Mouse (Mus musculus) gastrocnemius, postnatal 10 days (tissue): ENCODE measurements around the gene Borcs8. TPM values are rescaled to one million over a fixed set of nuclear protein-coding genes. Genes with fewer than 3 reads are reported as not detected.

Source experiments
- DNase-seq: peaks from one replicate; pipeline ENCODE4 v3.0.0; 2021; ENCODE audit warnings: mixed read lengths
- total RNA-seq, 2 experiments: library from RNA; stranded (reverse); gene quantifications; 2 replicates each; pipeline ENCODE4 v1.2.3; 2021

Gene Borcs8
- total RNA-seq, 2 experiments from 2014 or later, result 17.0 to 23.9 TPM

DNA sequence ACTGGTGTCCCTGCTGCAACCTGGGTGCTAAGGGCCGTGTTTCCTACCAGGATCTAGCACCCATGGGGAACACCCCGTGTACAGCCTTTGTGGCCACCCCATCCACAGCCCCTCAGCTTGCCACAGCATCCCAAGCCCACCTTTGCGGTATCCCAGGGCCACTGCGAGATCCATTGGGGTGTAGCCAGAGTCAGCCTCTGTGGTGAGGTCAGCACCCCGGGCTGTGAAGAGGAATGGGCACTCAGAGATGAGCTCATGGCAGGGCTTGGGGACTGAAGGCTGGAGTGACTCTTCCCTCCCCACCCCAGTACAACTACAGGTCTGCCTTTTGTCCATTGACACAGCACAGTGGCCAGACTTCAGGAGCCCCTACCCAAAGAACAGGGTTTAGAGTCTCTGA is 5.2 kb upstream of the Borcs8 start:
- no peak for DNase-seq

DNA sequence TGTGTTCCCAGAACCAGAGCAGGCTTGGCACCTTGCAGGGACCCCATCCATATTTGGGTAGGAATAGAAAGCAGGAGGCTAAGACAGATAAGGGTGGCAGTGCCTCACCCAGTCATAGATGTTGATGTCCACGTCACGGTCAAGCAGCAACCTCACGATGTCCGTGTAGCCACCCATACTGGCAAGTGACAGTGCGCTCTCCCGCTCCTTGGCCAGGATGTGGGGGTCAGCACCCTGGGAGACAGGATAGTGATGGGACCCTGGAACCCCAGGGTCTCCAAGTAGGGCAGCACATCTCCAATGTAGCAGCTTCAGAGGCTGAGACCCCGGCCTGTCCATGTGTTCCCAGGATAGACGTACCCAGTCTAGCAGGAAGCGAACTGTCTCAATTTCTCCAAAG is 4.4 kb upstream of the Borcs8 start:
- no peak for DNase-seq

DNA sequence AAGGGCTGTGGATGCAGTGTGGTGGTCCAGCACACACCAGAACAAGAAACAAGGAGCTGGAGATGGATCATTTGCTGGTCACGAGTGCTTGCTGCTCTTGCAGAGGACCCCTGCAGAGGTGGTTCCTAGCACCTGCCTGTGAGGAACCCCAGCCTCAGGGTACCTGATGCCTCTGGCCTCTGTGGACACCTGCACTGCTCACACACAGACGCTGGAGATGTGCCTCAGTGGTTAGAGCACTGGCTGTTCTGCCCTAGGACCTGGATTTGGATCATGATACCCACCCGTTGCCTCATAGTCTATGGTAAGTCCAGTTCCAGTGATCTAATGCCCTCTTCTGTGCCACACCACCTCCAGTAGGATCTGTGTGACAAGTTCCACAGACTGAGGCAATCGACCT is 2.7 kb upstream of the Borcs8 start:
- DNase-seq, result no peak

DNA sequence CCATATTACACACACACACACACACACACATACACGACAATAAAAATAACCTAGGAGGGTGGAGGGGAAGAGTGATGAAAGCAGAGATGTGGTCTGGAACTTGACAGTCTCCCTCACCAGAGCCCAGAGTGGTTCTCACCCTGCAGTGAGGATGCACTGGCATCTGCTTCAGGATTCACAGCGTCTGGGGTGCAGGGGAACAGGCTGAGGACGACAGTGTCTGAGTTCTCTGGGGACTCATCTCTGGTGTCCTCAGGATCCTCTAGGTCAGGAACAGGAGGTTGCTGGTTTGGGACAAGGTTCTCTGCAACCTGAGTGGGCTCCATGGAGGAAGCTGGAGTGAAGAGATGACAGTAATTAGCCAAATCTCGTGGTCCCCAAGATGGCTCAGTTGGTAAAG is 1.4 kb upstream of the Borcs8 start:
- DNase-seq, result no peak

DNA sequence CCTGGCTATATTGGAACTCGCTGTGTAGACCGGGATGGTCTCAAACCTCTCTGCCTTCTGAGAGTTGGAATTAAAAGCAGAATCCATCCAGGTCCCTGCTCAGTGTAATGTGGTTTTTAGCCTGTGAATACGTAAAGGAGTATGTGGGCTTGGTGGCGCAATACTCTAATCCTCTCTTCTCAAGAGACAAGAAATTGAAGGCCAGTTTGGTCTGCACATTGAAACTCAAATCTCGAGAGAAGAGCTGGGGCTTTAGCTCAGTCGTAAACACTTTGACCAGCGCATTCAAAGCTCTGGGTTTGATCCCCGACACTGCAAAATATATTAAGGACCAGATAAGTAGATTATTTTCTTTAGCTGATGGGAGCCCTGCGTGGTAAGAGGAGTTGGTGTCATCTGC is 682 bp downstream of the Borcs8 start:
- DNase-seq, result no peak

GRCm38 (mm10) chr8:70147678-70148607 is 8.6 kb downstream of the Borcs8 start:
- no peak for DNase-seq

GRCm38 (mm10) chr8:70150158-70150557 is 10.9 kb downstream of the Borcs8 start:
- DNase-seq, result peak; percentile 15

- peak; percentile 64 for DNase-seq
Measured at GRCm38 (mm10) chr8:70152537-70153257, 13.4 kb downstream of the Borcs8 start.

DNA sequence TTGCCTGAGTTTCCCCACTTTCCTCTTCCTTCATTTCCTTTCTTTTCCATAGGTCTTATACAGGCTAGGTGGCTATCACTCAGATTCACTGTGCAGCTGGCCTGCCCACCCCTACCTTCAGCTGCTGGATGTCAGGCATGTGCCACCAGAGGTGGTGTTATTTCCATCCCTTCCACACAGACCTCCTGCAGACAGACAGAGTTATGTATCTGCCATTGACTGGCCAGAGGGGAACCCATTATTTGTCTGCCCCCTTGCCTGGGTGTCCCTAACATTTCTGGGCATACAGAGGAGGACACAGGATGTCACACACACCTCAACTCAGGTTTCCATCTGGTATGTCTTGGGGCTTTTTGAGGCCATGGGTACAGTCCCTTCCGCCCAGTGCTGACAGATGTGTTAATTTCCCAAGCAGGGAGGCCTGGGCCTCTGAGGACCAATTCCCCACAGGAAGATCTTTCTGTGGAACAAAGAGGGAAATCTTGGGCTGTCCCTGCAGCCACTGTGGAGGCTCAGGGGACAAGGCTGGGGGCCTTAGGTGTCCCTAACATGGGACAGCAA is 18.0 kb downstream of the Borcs8 start:
- DNase-seq, result no peak

- peak; percentile 76 for DNase-seq
Measured at GRCm38 (mm10) chr8:70158069-70158853, 19.0 kb downstream of the Borcs8 start.

DNA sequence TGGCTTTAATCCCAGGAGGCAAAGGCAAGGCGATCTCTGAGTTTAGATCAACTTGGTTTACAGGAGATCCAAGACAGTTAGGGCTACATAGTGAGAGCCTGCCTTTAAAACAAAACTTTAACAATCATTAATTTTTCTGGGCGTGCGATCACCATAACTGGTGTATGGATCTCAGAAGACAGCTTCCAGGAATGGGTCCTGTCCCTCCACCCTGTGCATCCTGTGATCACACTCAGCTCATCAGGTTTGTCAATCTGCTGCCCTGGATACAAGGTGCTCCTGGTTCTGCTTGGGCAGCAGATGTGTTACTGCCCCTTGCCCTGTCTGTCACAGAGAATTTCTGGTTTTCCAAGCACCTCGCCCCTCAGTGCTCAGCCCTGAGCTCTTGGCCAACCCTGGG is 19.9 kb downstream of the Borcs8 start:
- DNase-seq, result no peak

DNA sequence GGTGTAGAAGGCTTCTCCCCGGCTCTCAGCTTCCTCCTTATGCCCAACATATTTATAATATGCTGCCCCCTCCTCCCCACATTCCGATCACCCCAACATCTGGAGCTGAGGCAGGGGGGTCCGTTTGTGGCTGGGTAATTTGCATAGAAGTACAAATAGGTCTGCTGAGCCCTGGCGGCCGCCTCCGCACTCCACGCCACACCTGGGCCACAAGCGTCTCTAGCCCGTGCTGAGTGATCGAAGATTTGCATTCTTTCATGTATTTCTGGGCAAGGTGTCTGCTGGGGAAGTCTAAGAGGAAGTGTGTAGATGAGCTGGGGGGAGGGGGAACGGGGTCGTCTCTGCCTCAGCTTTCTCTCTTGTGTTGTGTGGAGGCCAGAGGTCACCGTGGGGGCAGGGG is 20.7 kb downstream of the Borcs8 start:
- DNase-seq, result no peak

DNA sequence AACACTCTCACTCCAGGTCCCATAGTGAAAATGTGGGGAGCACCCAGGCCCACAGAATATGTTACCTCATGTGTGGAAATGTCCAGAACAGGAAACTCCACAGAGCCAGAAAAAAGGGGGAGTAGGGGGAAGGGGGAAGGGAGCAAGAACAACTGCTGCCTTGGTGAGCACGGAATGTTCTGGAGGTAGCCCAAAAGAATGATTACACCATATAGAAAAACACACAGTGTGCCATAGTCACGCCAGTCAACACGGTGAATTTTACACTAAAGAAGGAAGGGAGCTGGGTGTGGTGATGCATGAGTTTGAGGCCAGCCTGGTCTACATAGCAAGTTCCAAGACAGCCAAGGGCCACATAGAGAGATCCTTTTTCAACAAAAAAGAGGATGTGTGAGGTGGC is 24.0 kb downstream of the Borcs8 start:
- DNase-seq, result no peak

DNA sequence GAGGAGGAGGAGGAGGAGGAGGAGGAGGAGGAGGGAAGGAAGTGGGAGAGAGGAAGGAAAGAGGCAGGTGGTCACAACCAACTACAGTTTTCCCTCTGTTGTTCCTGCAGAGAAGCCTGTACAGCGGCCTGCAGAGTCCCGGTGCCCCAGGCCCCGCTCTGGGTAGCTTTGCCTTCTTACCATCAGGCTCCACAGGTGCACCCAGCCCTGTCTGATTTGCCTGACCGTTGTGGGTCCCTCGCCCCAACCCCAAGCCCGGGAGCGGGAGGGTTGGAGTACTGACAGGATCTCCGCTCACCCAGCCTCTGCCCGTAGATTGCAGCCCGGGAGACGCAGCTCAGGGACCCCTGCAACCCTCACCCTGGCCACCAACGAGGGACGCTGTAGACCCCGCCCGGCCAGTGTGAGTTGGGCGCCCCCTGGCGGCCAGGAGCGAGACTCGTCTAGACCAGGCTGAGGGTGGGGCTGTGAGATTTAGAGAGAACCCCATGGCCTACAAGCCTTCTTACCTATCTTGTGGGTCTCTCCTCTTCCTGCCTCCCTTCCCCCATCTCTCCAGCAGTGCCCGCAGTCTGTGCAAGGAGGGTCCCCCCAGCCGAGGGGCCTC is 27.3 kb downstream of the Borcs8 start:
- DNase-seq, result peak; percentile 83

DNA sequence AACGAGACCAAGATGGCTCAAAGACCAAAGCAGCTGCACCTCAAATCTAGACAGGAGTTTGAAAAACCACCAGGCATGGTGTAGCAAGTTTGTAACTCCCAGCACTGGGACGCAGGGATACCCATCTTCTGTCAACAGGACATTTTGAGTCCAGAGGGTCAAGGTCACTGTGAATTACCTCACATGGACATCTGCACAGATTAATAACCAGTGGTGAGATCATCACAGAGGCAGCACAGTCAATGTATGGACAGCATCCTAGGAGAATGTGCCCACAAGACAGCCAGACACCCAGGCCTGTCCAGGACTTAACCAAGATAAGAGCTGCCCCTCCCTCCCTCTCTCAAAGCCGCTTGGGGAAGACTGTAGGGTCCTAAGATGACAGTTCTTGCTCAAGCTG is 30.8 kb downstream of the Borcs8 start:
- no peak for DNase-seq

DNA sequence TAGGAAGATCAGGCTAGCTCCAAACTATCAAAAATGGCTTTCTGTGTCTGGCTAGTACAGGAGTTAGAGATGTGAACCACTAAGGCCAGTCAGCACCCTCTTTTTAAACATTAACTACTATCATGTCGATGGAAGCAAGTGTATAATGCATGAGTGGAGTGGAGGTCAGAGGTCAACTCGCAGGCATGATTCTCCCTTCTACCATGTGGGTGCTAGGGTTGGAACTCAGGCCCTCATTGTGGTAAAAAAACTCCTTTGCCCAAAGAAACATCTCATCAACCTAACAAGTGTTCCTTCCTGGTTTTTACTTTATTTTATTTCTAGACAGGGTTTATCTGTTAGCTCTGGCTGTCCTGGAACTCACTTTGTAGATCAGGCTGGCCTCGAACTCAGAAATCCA is 31.4 kb downstream of the Borcs8 start:
- DNase-seq, result no peak

DNA sequence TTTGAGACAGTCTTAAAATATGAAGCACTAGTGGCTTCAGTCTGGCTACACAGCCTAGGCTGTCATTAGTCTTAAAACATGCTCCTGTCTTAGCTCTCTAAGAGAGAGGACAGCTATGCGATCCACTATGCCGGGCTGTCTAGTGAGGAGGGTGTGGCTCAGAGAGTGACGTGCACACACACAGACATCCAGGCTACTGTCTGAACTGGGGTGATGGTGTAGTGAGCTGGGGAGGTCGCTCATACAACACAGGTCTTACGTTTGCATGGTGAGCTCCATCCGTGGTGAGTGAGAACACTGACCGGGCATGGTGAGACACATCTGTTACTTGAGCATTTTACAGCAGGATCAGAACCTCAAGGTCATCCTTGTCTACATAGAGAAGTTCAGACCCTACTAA is 31.9 kb downstream of the Borcs8 start:
- no peak for DNase-seq

- peak; percentile 84 for DNase-seq
Measured at GRCm38 (mm10) chr8:70172043-70172681, 32.9 kb downstream of the Borcs8 start, which contains the start of gene Tmem161a. Tmem161a (plus strand) TSS chr8:70172356.

- DNase-seq, result no peak
Measured at GRCm38 (mm10) chr8:70173320-70173719, 34.0 kb downstream of the Borcs8 start.

DNA sequence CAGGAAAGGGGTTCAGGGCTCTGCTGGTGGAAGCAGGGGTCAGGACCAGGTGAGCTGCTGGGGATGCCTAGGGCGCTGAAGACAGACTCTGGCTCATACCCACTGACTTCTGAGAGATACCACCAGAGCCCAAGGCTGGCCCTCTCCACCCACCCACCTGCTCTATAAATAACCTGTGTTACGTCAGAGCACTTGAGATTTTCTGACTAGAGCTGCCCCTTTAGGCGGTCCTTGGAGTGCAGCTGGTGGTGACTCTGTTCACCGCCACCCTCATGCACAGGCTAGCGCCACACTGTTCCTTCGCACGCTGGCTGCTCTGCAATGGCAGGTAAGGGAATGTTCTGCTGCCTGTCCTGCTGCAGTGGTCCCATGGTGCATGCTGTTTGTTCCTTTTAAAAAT is 34.8 kb downstream of the Borcs8 start:
- no peak for DNase-seq

GRCm38 (mm10) chr8:70178231-70178630 is 38.9 kb downstream of the Borcs8 start:
- DNase-seq, result no peak
